Mouse (Mus musculus): ENCODE data around the gene Ccr6. TPM values are rescaled to one million over a fixed set of nuclear protein-coding genes. Genes with fewer than 3 reads are reported as not detected.
"Not testable (repeated sequence)": the region's sequence is repeated elsewhere in the genome, so short reads cannot be mapped to it uniquely, and the experiment has no call there.

Ccr6 gene
- total RNA-seq (2021), result not detected

GRCm38 (mm10) chr17:8235743-8236142 is at the start of gene Ccr6:
Gene Ccr6 (plus strand): TSS chr17:8236043.
- intact Hi-C loops (cut with DNase I), result no loop called here
- DNase-seq (ENCODE audit: low spot score in 2 of 2), result no peak

DNA sequence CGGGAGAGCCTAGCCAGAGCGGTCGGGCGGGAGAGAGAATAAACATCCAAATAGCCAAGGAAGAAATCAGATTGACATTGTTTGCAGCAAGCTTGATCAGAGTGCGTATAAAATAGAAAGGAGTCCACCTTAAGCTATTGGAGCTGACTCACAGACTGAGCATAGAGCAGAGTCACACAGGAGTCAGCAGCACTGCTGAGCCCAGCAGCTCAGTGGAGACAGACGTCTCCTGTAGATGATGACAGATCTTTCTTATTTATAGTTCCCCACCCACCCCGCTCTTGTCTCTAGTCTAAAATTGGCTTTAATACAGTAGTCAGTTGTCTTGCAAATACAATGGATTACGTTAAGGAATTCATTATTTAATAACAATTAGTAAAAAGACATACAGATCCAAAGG is 42.2 kb upstream of the Ccr6 start:
- peak; percentile 26 to 34 for DNase-seq (ENCODE audit: low spot score in 2 of 2)
- intact Hi-C loops (cut with DNase I), result loop anchor here (5.0 kb wide), 1 partner anchor 179 kb away; no protein-coding TSS in a partner anchor

DNA sequence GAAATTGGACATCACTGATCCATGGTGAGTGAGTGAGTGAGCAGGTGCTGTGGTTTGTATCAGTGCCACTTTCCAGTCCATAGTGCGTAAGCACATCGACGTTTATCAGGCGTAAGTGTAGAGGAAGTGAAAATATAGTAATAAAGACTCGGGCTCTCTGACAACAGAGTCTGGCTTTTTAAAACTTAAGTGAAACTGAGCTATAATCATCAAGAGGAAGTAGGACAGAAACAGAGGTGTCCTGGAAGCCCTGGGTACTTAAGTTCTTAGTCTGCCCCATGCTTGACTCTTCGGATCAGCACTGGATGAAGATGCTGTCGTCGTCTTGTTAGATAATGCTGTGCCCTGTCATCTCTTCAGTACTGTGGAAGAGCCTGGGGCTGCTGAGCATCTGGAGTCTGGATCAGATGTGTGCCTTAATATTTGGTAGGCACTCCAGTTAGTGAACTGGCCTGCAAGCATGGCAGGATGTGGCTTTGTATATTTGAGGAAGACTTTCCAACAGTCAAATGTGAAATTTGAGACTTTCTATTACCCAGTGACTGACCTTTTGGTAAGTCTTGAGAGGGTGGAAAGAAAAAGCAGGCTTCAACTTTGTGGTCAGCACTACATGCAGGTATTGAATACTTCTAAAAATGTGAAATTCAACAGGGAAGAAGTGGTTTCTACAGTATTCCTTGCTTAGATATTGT is 40.0 kb upstream of the Ccr6 start:
- no peak for DNase-seq (ENCODE audit: low spot score in 2 of 2)
- intact Hi-C loops (cut with DNase I), result no loop called here

GRCm38 (mm10) chr17:8197652-8198051 is 38.2 kb upstream of the Ccr6 start:
- DNase-seq (ENCODE audit: low spot score in 2 of 2), result peak in 1 of 2 experiments; percentile 39
- intact Hi-C loops (cut with DNase I), result no loop called here

DNA sequence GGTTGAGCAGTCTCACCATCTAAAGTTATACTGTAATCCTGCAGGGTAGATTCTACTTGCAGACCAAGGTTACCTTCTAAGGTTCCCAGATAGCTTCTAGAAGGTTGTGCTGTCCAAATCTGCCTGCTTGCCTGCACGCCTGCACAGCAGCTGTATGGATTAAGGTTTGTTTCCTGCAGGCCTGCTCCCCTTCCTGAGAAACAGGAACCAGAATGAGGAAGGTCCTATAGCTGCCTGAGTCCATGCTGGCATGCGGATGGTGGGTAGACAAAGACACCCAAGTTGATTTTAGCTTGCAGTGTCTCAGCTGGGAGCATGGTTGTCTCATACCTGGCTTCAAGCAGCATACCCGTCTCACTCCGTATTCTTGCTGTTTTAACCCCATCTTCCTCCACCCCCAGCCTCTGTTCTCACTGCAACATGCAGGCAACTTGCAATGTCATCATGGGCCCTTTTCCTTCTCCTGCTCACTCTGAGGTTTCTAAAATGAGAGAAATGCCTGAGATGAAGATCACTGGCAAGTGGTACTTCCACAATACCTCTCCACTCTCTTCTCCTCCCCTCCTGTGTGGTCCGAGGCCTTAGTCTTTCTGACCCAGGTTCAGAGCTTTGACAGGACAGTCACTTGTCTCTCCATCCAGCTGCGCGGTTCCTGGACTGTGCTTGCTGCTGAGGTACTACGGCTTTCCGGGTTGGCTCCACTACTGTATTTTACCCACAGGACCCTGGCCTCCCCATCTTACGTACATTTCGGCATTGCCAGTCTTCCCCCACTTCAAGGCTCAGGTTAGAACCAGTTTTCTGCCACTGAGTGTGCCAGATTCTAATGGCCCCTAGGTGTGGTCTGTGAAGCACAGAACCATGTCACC is 36.5 kb upstream of the Ccr6 start:
- peak in 1 of 2 experiments; percentile 16 for DNase-seq (ENCODE audit: low spot score in 2 of 2)
- intact Hi-C loops (cut with DNase I), result no loop called here

- no peak for DNase-seq (ENCODE audit: low spot score in 2 of 2)
These were observed 35.9 kb upstream of the Ccr6 start for GRCm38 (mm10) chr17:8199936-8200330.

DNA sequence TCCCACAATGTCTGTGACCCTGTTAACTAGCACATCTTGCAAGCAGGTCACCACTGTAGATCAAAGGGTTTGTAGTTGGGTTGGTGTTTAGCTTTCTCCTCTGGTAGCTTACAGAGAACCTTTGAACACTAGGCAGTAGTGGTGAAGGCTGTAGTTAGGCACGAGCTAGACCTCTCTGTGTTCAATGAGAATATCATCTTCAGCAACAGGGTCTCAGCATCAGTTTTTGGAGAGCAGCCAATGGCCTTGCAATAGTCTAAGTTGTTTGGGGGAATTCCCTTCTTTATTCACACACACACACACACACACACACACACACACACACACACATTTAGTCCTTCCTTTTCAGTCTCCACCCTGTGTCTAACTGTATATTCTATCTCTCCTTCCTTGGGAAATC is 32.4 kb upstream of the Ccr6 start:
- DNase-seq (ENCODE audit: low spot score in 2 of 2), result no peak
- intact Hi-C loops (cut with DNase I), result no loop called here

More at GRCm38 (mm10) chr17:8199936-8200330, 35.9 kb upstream of the Ccr6 start:
- intact Hi-C loops (cut with DNase I), result no loop called here

- DNase-seq (ENCODE audit: low spot score in 2 of 2); intact Hi-C loops (cut with DNase I): not testable (repeated sequence)
These were observed 30.6 kb upstream of the Ccr6 start for GRCm38 (mm10) chr17:8205221-8205631.

GRCm38 (mm10) chr17:8206691-8207090 is 29.2 kb upstream of the Ccr6 start:
- intact Hi-C loops (cut with DNase I), result no loop called here
- no peak for DNase-seq (ENCODE audit: low spot score in 2 of 2)

GRCm38 (mm10) chr17:8209696-8210095 is 26.1 kb upstream of the Ccr6 start:
- no peak for DNase-seq (ENCODE audit: low spot score in 2 of 2)
- intact Hi-C loops (cut with DNase I), result no loop called here

GRCm38 (mm10) chr17:8210170-8210569 is 25.7 kb upstream of the Ccr6 start:
- intact Hi-C loops (cut with DNase I), result no loop called here
- DNase-seq (ENCODE audit: low spot score in 2 of 2), result no peak

DNA sequence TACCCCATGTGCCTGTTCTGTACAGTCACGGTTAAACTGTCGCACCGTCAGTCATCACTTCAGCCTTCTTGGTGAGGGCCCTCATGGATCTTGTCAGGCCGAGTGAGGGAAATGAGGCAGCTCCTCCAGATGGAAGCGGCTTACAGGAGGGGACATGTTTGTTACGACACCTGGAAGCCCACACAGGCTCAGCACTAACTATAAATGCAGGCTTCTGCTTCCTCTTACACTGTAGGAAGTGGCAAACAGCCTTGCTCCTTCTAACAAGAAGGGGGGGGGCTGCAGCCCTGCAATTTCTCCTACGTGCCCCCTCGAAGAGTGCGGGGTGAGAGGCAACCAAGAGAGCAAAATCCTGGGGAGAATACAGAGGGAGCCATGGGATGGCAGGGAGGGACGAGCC is 25.2 kb upstream of the Ccr6 start:
- intact Hi-C loops (cut with DNase I), result no loop called here
- DNase-seq (ENCODE audit: low spot score in 2 of 2), result no peak

GRCm38 (mm10) chr17:8211399-8211798 is 24.4 kb upstream of the Ccr6 start:
- intact Hi-C loops (cut with DNase I), result no loop called here
- no peak for DNase-seq (ENCODE audit: low spot score in 2 of 2)

DNA sequence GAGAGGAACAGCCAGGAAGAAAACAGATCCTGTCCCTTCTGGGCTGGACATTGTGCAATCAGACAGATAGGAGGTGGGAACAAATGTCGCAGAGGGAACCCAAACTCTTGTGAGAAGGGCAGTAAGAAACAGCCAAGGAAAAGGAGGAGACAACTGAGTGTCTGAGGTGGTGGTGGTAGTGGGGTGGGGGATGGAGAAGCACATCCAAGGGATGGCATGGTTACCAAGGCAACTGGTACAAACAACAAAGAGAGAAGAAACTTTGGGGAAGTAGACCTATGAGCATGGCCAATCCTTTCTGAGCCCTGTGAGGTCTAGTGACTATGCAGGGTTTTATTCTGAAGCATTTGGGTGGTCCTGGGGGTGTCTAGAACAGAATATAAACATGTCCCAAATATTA is 21.5 kb upstream of the Ccr6 start:
- intact Hi-C loops (cut with DNase I), result no loop called here
- DNase-seq (ENCODE audit: low spot score in 2 of 2), result no peak

GRCm38 (mm10) chr17:8215016-8215745 is 20.7 kb upstream of the Ccr6 start:
- no peak for DNase-seq (ENCODE audit: low spot score in 2 of 2)
- intact Hi-C loops (cut with DNase I), result no loop called here

DNA sequence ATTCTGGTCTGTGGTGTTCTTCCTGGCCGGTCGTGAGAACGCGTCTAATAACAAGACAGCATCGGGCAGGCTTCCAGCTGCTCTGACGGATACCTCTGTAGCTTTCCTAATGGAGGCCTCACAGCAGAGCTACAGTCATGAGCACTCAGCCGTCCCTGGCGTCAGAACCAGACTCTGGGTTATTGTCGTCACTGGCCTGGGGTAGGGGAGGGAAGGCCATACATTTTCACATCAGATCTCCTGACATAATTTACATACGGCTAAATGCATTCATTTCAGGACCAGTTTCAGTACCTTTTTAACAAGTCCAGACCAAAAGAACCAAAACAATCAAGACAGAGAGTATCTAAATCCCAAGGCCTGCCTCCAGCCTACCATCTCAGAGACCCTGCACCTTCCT is 12.6 kb upstream of the Ccr6 start:
- intact Hi-C loops (cut with DNase I), result no loop called here
- no peak for DNase-seq (ENCODE audit: low spot score in 2 of 2)

- DNase-seq (ENCODE audit: low spot score in 2 of 2), result no peak
- intact Hi-C loops (cut with DNase I), result no loop called here
These were observed 11.8 kb upstream of the Ccr6 start for GRCm38 (mm10) chr17:8224072-8224471.

GRCm38 (mm10) chr17:8225166-8225565 is 10.7 kb upstream of the Ccr6 start:
- intact Hi-C loops (cut with DNase I), result no loop called here
- no peak for DNase-seq (ENCODE audit: low spot score in 2 of 2)

- DNase-seq (ENCODE audit: low spot score in 2 of 2), result no peak
- intact Hi-C loops (cut with DNase I), result no loop called here
These were observed 10.1 kb upstream of the Ccr6 start for GRCm38 (mm10) chr17:8225746-8226145.

GRCm38 (mm10) chr17:8228622-8229021 is 7.2 kb upstream of the Ccr6 start:
- no peak for DNase-seq (ENCODE audit: low spot score in 2 of 2)
- intact Hi-C loops (cut with DNase I), result no loop called here
